Mouse (Mus musculus) CH12.LX (cell line): ENCODE measurements around the gene Lipe. TPM values are rescaled to one million over a fixed set of nuclear protein-coding genes. Genes with fewer than 3 reads are reported as not detected.

ENCODE experiments used
- DNase-seq: peaks from one replicate; pipeline ENCODE4 v3.0.0-alpha.2; 2013; ENCODE audit errors: extremely low read depth
- H3K27ac ChIP-seq: 2 replicates; pipeline ENCODE4 v1.5.1; 2012; ENCODE audit warnings: low read depth, mild to moderate bottlenecking, control low read depth, moderate library complexity; ENCODE audit not compliant: insufficient read depth
- H3K27me3 ChIP-seq: replicated peaks from 2 replicates; pipeline ENCODE3; 2012; ENCODE audit warnings: inconsistent platforms
- H3K36me3 ChIP-seq, 2 experiments: replicated peaks in 1 of 2; 2 replicates each; pipeline versions ENCODE3 to v1.6.1; 2012; ENCODE audit warnings: inconsistent platforms in 1 of 2, low read length in 1 of 2, mild to moderate bottlenecking in 1 of 2, mixed read lengths in 1 of 2, moderate library complexity in 1 of 2; ENCODE audit not compliant: control insufficient read depth in 1 of 2, insufficient read depth in 1 of 2
- H3K4me1 ChIP-seq, 2 experiments: 2 replicates each; pipeline ENCODE4 v1.6.1; 2012; ENCODE audit warnings: inconsistent platforms in 1 of 2, moderate library complexity in 1 of 2; ENCODE audit not compliant: insufficient read depth in 2 of 2, control insufficient read depth in 1 of 2
- H3K4me2 ChIP-seq: 2 replicates; pipeline ENCODE4 v1.6.1; 2012; ENCODE audit warnings: low read depth, mild to moderate bottlenecking, control low read depth; ENCODE audit not compliant: poor library complexity, insufficient read depth, severe bottlenecking
- H3K4me3 ChIP-seq, 3 experiments: fragments of 150-350 bp in 1 of 3; sonication (generic) in 1 of 3; replicated peaks in 1 of 3; 2 replicates each; pipeline versions ENCODE3 to v1.5.1; 2011 to 2012; ENCODE audit warnings: low read depth in 2 of 3, low read length in 2 of 3, mild to moderate bottlenecking in 2 of 3, moderate library complexity in 2 of 3, control low read depth in 1 of 3, improper control_type of control experiment in 1 of 3, inconsistent platforms in 1 of 3, mixed read lengths in 1 of 3; ENCODE audit not compliant: poor library complexity in 1 of 3
- H3K79me2 ChIP-seq: replicated peaks from 2 replicates; pipeline ENCODE4 v1.6.1; 2012; ENCODE audit warnings: mild to moderate bottlenecking, moderate library complexity; ENCODE audit not compliant: control insufficient read depth, poor library complexity, insufficient read depth, severe bottlenecking; ENCODE audit errors: extremely low read depth
- H3K9ac ChIP-seq: 2 replicates; pipeline ENCODE4 v1.6.1; 2012; ENCODE audit warnings: low read depth, mild to moderate bottlenecking, control low read depth, moderate library complexity; ENCODE audit not compliant: insufficient read depth
- H3K9me3 ChIP-seq: replicated peaks from 2 replicates; pipeline ENCODE3; 2012; ENCODE audit warnings: low read length, inconsistent platforms, mixed read lengths
- EP300 ChIP-seq: IDR thresholded peaks from 2 replicates; pipeline ENCODE4 v1.6.1; 2011; ENCODE audit warnings: low read length, improper control_type of control experiment
- ETS1 ChIP-seq: conservative IDR thresholded peaks from 2 replicates; pipeline ENCODE4 v1.6.1; 2012; ENCODE audit warnings: low read depth, mild to moderate bottlenecking, inconsistent platforms, low read length, improper control_type of control experiment, moderate library complexity
- IRF4 ChIP-seq: IDR thresholded peaks from 2 replicates; pipeline ENCODE4 v1.6.1; 2014; ENCODE audit warnings: low read depth, mild to moderate bottlenecking, inconsistent platforms, low read length, improper control_type of control experiment
- JUND ChIP-seq: conservative IDR thresholded peaks from 2 replicates; pipeline ENCODE4 v1.6.1; 2011; ENCODE audit warnings: low read depth, low read length, improper control_type of control experiment
- MAFK ChIP-seq: IDR thresholded peaks from 2 replicates; pipeline ENCODE4 v1.6.1; 2011; ENCODE audit warnings: low read length, improper control_type of control experiment; ENCODE audit not compliant: insufficient replicate concordance
- MAX ChIP-seq: IDR thresholded peaks from 2 replicates; pipeline ENCODE4 v1.6.1; 2011; ENCODE audit warnings: low read length, improper control_type of control experiment
- MAZ ChIP-seq: IDR thresholded peaks from 2 replicates; pipeline ENCODE4 v1.6.1; 2012; ENCODE audit warnings: low read depth, mild to moderate bottlenecking, inconsistent platforms, low read length, improper control_type of control experiment, moderate library complexity
- MEF2A ChIP-seq: IDR thresholded peaks from 2 replicates; pipeline ENCODE4 v1.6.1; 2014; ENCODE audit warnings: low read depth, mild to moderate bottlenecking, inconsistent platforms, low read length, improper control_type of control experiment, borderline replicate concordance
- NELFE ChIP-seq: IDR thresholded peaks from 2 replicates; pipeline ENCODE4 v1.6.1; 2011; ENCODE audit warnings: low read depth, low read length, improper control_type of control experiment
- NRF1 ChIP-seq: IDR thresholded peaks from 2 replicates; pipeline ENCODE4 v1.6.1; 2014; ENCODE audit warnings: low read depth, mild to moderate bottlenecking, inconsistent platforms, low read length, improper control_type of control experiment, moderate library complexity
- PAX5 ChIP-seq: IDR thresholded peaks from 2 replicates; pipeline ENCODE4 v1.6.1; 2012; ENCODE audit warnings: low read length, inconsistent platforms, mixed read lengths
- POLR2A ChIP-seq: IDR thresholded peaks from 2 replicates; pipeline ENCODE4 v1.6.1; 2011; ENCODE audit warnings: low read depth, mild to moderate bottlenecking, improper control_type of control experiment, low read length
- RAD21 ChIP-seq: IDR thresholded peaks from 2 replicates; pipeline ENCODE4 v1.6.1; 2011; ENCODE audit warnings: low read depth, mild to moderate bottlenecking, low read length, improper control_type of control experiment, moderate library complexity
- SIN3A ChIP-seq: IDR thresholded peaks from 2 replicates; pipeline ENCODE4 v1.6.1; 2012; ENCODE audit warnings: low read length, improper control_type of control experiment, inconsistent platforms
- TBP ChIP-seq: conservative IDR thresholded peaks from 2 replicates; pipeline ENCODE4 v1.6.1; 2011; ENCODE audit warnings: low read depth, low read length, improper control_type of control experiment
- UBTF ChIP-seq: IDR thresholded peaks from 2 replicates; pipeline ENCODE4 v1.6.1; 2012; ENCODE audit warnings: low read depth, mild to moderate bottlenecking, inconsistent platforms, low read length, improper control_type of control experiment, moderate library complexity
- USF1 ChIP-seq: IDR thresholded peaks from 2 replicates; pipeline ENCODE4 v1.6.1; 2014; ENCODE audit warnings: low read depth, mild to moderate bottlenecking, inconsistent platforms, low read length, improper control_type of control experiment
- ZC3H11A ChIP-seq: IDR thresholded peaks from 2 replicates; pipeline ENCODE4 v1.6.1; 2012; ENCODE audit warnings: low read depth, mild to moderate bottlenecking, inconsistent platforms, low read length, improper control_type of control experiment
- ZMIZ1 ChIP-seq: IDR thresholded peaks from 2 replicates; pipeline ENCODE4 v1.6.1; 2012; ENCODE audit warnings: low read depth, mild to moderate bottlenecking, inconsistent platforms, low read length, improper control_type of control experiment
- dilution Hi-C: fragments of 300-500 bp; cut with MboI; formaldehyde crosslinking; loops from 2 replicates; pipeline ENCODE4 v1.14.3; 2020; ENCODE audit warnings: low sequenced_read_pairs; ENCODE audit not compliant: extremely low pct_unique_long_range_greater_than_20kb, extremely low pct_ligation_motif_present
- in situ Hi-C: fragments of 300-500 bp; cut with MboI; formaldehyde crosslinking; loops from 3 replicates; pipeline ENCODE4 v1.14.3; 2019; ENCODE audit warnings: low sequenced_read_pairs, low pct_ligation_motif_present, low pct_unique_long_range_greater_than_20kb, mixed read lengths
- polyA plus RNA-seq: library from polyadenylated mRNA; unstranded; fragments of >175 nt; gene quantifications from 2 replicates; pipeline ENCODE4 v1.2.1, GENCODE M21; 2012; ENCODE audit warnings: low read depth; ENCODE audit not compliant: insufficient read length
- total RNA-seq, 2 experiments: library from RNA; depleted of rRNA; stranded (reverse); fragments of 300-350 nt in 1 of 2; fragments of >200 nt in 1 of 2; gene quantifications; 2 replicates each; pipeline ENCODE4 v1.2.3; 2012 to 2014

Gene Lipe
- total and polyA plus RNA-seq, 3 experiments: 2.8 to 5.9 (median 3.4) TPM

DNA sequence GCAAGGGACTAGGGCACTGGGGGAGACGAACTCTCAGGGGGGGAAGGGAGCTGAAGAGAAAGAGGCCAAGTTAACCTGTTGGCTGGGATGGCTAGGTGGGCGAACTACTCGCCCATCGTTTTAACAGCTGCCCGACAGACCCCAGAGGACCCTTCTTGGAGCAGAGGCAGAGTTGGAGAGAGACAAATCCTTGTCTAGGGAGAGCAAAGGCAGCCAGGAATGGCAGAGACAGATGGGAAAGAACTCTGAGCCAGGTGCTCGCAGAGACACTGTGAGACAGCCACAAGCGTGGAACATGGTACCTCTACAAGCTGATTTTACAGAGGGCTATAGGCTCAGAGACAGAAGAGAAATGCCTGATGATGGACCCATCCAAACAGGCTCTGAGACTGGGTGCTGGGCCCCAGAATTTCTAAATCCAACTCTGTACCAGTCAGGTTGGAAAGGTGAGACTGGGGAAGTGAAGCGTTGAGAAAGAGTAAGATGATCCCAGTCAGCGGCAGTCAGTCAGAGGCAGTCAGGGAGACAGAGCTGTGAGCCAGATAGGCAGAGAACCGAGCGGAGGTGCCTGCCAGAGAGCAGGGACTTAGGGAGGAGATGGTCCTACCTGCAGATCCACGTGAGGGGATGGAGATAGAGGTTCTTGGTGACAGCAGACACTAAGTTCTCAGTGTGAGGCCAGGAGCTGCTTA lies 29.3 kb downstream of the Lipe start, which contains the start of gene Cnfn:
Cnfn (minus strand) TSS at position 667 of the 692 bp plus-strand sequence.
- Histone ChIP-seq H3K9me3 (no peaks in the 10 kb centered on the region), H3K36me3 (no peaks in the 10 kb centered on the region), H3K27me3 (peaks cover 62% of the 10 kb centered on the region), H3K9ac (no peak within 1 kb of the TSS), H3K4me1 (no peaks in the 10 kb centered on the region), H3K4me2 (no peak within 1 kb of the TSS), H3K4me3 (no peak within 1 kb of the TSS), H3K79me2 (no peaks in the 10 kb centered on the region), H3K27ac (no peak within 1 kb of the TSS)
- dilution Hi-C loops (no loop called here), in situ Hi-C loops (no loop called here)
- TF ChIP-seq IRF4: no peak
- TF ChIP-seq NELFE: no peak
- TF ChIP-seq MEF2A: no peak
- no peak for TF ChIP-seq PAX5
- no peak for DNase-seq

DNA sequence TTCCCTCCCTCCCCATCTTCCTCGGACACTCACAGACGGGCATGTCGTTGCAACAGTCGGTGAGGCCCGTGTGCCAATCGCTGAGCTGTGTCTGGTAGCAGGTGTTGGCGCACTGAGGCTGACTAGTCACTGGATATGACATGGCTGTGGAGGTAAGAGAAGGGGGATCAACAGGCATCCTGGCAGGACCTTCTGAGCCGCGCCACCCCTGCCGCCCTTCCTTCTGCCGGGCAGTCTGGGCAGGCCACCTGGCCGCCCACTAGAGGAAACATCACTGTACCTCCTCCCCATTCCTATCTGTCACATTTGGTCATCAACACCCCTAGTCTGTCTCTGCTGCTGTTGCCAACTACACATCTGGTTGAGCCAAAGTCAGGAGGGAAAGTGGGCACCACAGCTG lies 30.2 kb downstream of the Lipe start:
- no peak overlapping the region for H3K4me3 ChIP-seq
- H3K27me3 ChIP-seq: peaks cover 62% of the 10 kb centered on the region
- no peak for TF ChIP-seq ZMIZ1
- no peak for TF ChIP-seq MAFK
- TF ChIP-seq JUND: no peak
- no peak for TF ChIP-seq SIN3A
- no peak for TF ChIP-seq RAD21
- TF ChIP-seq ETS1: no peak
- no peak for TF ChIP-seq USF1
- TF ChIP-seq POLR2A: no peak
- no peak for TF ChIP-seq ZC3H11A
- no peak for TF ChIP-seq MAX
- no peak for TF ChIP-seq NRF1
- TF ChIP-seq MAZ: no peak
- TF ChIP-seq TBP: no peak
- no peak for TF ChIP-seq UBTF
- TF ChIP-seq IRF4: no peak
- TF ChIP-seq EP300: no peak
- H3K9ac ChIP-seq: no peak overlapping the region
- H3K4me1 ChIP-seq: no peaks in the 10 kb centered on the region
- no peak overlapping the region for H3K27ac ChIP-seq
- in situ Hi-C loops: no loop called here
- H3K4me2 ChIP-seq: no peak overlapping the region
- H3K36me3 ChIP-seq: no peaks in the 10 kb centered on the region
- dilution Hi-C loops: no loop called here
- DNase-seq: no peak
- H3K79me2 ChIP-seq: no peaks in the 10 kb centered on the region
- no peaks in the 10 kb centered on the region for H3K9me3 ChIP-seq
